Mouse (Mus musculus) c-Kit-positive CD71-negative TER-119-negative erythroid progenitor cells, embryonic 14.5 days (primary cell): ENCODE measurements around the gene Sumo1.
A peak's percentile ranks its signal among the peaks of the same experiment; 100 is the strongest.
"Not testable (repeated sequence)": the region's sequence is repeated elsewhere in the genome, so short reads cannot be mapped to it uniquely, and the experiment has no call there.

Source experiments
- DNase-seq: peaks from one replicate; pipeline ENCODE4 v3.0.0-alpha.2; 2013; ENCODE audit warnings: low read depth

Sumo1 gene

DNA sequence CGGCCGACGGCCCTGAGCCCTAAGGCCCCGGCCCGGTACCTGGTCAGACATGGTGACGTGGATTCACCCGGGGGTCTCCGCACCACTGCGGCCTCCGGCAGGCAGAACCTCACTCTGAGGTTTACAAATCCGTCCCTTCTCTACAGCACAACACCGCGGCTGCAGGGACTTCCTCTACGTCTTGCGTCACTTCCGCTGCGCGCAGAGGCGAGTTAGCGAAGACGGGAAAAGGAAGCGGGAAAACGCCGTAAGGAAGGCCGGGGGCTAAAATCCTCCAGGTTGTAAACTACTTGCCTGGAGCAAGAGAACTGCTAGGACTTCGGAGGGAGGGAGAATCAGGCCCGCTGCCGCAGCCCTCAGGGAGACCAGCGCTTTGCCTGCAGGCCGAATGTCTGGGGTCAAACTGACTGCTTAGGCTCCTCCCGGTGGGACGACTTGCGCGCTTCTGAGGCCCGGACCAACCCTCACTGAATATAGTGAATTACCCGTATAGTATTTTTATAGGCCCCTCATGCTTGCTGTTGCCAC, at the start of gene Sumo1:
TSS of gene Sumo1 (minus strand) at position 194 of the 528 bp plus-strand sequence.
- DNase-seq: peak; percentile 90

DNA sequence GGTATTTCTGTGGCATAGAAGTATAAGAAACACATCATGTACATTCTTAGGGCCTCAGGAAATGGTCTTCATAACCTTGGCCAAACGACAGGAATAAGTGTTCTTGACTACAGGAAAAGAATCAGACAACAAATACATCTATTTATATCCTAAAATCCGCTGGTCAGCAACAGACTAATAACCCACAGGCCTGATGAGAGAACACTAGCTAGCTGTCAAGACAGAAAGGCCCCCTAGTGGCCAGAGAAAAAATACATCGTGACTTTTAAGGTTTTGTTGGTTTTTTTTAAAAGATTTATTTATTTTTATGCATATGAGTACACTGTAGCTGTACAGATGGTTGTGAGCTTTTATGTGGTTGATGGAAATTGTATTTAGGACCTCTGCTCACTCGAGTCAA, 49.3 kb upstream of the Sumo1 start:
- peak; percentile 38 for DNase-seq

DNA sequence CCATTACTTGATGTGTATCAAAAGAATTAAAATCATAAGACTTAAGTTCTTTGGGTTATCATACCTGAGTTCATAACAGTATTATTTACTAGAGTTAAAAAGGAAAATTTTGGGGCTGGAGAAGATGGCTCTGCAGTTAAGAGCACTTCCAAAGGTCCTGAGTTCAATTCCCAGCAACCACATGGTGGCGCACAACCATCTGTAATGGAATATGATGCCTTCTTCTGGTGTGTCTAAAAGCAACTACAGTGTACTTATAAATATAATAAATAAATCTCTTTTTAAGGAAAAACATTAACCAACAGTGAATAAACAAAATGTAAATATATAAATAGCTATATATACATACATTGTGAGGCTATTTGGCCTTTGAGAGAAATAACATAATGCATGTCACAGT, 31.1 kb upstream of the Sumo1 start:
- no peak for DNase-seq

DNA sequence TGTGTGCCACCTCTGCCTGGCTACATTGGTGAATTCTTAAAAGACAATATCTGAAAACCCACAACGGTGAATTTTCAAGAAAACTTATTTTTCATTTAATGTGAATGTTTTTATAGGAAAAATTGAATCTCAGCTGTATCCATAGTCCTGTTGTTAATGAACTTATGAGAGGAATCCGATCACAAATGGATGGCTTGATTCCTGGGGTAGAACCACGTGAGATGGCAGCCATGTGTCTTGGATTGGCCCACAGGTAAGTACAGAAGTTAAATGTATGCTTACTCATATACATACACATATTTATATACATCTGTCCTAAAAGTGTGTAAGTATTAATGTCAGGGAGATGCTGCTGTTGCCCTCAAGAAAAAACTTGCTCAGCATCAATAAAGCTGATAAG, 27.6 kb upstream of the Sumo1 start:
- DNase-seq: no peak

DNA sequence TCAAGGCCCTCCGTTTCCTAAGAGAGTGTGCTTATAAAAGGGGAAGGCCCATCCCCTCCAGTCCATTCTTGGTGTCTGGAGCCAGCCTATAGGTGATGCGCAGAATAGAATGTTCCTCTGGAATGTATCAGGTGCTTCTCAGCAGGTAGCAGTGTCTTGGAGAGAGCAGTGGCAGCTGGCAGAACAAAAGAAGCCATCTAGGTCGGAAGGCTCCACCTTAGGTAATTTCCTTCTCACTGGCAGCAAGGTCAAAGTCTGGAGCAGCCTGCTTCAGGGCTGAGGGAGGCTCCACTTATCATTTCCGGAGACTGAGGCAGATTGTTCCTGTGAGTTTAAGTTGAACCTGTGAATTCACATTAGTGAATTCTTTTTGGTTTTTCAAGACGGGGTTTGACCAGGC, 27.1 kb upstream of the Sumo1 start:
- no peak for DNase-seq

DNA sequence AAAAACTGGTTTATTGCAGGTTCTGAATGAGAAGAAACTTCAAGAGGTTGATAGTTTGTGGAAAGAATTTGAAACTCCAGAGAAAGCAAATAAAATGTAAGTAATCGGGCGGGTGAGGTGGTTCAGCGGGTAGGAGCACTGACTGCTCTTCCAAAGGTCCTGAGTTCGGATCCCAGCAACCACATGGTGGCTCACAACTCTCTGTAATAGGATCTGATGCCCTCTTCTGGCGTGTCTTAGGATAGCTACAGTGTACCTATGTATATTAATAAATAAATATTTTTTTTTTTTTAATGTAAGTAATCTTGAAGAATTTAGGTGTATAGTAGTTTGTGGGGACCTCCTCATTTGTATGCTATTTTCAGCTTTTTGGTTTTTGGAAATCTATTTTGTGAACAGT, 19.8 kb upstream of the Sumo1 start:
- no peak for DNase-seq

DNA sequence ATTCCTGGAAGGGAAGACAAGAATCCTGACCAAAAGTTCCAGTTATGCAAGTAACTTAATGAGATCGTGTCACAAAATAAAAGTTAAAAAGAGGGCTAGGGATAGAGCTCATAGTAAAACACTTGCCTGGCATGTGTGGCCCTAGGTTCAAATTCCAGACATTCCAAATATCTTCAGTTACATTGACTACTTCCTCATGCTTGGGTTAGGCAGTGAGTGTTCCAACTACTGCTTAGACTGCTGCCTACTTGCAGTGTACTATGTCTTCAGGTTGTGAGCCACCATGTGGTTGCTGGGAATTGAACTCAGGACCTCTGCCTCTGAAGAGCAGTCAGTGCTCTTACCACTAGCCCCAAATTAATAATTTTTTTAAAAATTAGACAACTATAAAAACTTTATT, 16.9 kb upstream of the Sumo1 start:
- DNase-seq: no peak

DNA sequence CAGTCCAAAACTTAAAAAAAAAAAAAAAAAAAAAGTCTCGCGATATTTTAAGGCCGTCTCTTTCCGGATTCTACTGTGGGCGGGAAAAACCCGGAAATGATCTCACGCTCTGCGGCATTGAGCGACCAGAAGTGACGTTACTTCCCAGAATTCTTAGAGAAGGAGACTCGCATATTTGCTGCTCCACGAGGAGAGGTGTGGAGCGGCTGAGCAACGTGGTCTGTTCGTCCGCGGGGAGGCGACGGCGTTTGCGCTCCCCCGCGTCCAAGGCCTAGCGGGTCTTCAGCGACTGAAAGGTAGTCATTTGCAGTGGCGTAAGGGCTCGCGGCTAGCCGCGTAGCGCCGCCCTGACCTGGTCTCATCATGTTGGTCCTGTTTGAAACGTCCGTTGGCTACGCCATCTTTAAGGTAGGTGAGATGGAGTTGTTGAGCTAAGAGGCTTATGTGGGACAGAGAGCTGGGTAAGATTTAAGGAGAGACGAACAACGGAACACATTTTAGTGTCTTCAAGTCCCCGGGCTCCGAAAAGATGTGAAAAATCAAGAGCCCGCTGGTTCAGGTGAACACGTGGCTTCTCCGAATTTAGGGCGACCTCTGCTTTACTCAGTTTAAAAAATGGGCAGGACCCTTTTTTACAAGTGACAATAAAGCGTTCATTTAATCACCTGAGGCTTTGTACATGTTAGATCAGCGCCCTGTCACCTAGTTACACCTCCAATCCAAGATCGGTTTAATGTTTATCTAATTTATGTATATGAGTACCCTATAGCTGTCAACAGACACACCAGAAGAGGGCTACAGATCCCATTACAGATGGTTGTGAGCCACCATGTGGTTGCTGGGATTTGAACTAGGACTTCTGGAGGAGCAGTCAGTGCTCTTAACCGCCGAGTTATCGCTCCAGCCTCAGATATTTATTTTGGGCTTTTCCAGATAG, 14.5 kb upstream of the Sumo1 start, which contains the start of gene Nop58:
TSS of gene Nop58 (plus strand) at position 153 of the 937 bp plus-strand sequence.
- peak; percentile 91 for DNase-seq

DNA sequence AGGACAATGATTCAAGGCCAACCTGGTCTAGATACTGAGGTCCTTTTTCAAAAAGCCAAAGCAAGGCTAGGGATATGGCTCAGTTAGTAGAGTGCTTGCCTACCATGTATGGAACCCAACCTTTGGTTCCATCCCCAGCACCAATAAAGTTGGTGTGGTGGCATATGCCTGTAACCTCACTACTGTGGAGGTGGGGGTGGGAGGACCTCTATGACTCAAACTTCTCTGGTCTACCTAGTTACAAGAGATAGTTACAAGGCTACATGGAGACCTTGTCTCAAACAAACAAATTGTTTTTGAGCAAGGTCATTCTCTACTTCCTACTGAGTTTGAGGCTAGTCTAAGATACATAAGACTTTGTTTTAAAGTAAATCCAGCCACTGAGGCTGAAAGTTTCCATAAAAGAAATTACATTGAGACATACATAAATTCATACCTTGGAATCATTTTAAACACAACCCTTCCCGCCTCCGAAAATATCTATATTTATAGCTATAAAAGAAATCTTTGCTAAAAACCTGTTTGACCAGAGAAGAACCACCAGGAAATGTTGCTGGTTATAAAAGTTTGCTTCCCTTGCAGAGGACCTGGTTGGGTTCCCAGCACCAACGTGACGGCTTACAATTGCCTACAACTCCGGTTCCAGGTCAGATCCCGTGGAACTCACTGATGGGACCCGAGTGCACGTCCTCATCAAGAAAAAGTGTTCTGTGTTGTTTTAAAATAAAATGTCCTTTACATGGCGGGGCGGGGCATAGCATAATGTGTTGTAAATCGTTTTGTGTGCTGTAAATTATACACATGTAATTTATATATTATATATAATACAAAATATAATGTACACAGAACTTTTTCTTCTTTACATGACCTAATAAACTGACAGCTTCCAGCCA, 13.5 kb upstream of the Sumo1 start:
- DNase-seq: peak; percentile 23

DNA sequence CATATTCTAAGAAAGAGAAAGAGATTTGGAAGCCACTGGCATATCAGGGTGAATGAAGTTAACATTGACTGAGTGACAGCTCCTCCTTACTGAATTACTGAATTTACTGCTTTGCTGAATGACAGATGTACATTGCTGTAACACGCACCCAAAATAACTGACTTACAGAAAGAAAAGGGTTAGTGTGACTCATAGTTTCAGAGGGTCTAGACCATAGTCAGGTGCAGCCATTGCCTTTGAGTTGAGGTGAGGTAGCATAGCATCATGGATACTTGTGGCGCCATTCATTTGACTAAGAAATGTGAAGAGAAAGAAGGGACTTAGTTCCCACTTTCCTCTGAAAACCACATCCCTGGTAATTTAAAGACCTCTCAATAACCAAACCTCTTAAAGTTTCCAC, 3.0 kb upstream of the Sumo1 start:
- no peak for DNase-seq

DNA sequence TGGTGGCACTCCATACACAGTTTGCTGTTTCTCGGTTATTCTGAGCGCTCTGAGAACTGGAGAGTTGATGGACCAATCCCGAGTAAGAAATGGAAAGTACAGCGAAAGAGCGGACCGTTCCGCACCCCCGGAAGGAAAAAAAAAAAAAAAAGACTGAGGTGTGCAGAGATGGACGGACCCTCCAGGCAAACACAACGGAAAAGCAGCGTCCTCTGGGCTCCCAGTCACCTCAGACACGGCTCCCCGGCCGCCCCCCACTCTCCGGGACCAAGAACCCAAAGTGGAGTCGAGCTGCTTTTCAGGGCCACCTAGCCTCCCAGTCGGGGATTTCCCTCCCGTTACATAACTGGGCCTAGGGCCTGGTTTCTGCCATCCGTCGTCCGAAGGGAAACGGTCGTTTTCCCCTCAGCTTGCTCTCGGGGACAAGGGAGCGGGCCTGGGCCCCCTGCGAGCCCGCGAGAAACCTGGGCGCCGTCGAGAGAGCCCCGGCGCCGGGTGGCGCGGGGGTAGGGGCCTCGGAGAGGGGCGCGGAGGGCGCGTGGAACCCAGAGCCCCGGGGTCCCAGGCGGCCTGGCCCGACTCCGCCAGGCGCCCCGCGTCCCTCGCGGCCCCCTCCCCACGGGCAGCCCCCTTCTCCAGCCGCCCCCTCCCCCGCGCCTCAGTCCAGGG, 538 bp downstream of the Sumo1 start:
- DNase-seq: peak; percentile 26

DNA sequence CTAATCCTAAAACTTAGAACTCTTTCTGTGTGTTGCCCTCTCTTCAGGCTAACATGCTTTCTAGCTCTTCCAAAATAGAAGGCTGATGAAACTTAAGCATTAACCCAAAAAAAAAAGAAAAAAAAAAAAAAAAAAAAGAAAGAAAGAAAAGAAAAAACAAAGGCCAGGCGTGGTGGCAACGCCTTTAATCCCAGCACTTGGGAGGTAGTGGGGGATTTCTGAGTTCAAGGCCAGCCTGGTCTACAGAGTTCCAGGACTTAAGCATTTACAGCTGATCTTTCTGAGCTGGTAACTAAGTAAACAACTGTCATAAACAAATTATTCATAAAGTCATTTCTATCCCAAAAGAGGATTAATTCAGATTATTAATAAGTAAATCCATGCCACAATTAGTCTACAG, 1.8 kb downstream of the Sumo1 start:
- no peak for DNase-seq

DNA sequence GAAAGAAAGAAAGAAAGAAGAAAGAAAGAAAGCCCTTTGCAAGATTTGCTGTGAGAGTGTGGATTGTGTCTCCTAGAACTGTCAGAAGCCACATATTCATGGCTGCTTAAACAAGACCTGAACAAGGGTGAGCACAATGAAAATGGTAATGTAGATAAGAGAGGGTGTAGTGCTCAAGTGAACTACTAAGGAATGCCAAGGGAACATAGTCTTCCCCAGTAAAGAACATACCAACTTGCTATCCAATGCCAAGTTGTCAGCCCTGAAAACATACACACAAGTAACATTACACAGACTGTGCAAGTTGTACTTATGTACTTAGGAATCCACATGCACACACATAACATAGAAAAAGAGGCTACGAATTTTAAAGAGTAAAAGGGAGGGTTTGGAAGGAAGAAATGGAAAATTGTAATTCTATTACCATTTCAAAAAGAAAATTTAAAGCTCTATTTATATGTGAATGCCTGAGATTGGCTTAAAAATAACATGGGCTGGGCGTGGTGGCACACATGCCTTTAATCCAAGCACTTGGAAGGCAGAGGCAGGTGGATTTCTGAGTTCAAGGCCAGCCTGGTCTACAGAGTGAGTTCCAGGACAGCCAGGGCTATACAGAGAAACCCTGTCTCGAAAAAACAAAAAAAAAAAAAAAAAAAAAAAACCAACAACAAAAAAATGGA, 7.0 kb downstream of the Sumo1 start:
- DNase-seq: no peak

DNA sequence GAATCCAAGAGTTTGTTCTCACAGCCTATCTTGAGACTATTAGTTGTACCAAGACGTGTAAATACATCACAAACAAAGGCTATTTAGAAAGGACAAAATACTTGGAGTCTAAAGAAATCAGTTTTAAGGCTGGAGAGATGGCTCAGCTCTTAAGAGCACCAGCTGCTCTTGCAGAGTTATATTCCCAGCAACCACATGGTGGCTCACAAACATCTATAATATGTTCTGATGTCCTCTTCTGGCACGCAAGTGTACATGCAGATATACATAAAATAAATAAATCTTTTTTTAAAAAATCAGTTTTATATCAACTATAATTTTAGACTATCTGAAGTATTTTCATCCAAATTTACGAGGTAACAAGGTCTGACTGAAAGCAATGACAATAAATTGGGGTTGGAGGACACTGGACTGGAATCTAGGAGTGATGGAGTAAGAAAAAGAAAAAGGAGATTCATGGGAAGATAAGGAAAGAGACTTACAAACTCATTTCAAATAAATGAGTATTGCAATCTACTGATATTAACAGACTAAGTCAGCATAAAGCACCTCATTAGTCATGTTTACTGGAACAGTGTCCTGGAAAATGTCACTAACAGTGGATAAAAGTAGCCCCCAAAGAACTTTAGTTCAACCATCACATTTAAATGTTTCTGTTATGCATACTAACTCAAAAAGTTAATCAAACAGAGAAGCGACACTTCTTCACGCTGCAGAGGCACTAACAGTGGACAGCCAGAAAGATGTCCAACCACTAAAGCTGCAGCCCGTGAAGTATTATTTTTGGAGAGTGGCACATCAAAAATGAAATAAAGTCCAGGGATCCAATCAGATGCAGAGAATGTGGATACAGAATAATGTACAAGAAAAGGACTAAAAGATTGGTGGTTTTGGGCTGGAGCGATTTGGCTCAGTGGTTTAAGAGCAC, 14.1 kb downstream of the Sumo1 start:
- no peak for DNase-seq

DNA sequence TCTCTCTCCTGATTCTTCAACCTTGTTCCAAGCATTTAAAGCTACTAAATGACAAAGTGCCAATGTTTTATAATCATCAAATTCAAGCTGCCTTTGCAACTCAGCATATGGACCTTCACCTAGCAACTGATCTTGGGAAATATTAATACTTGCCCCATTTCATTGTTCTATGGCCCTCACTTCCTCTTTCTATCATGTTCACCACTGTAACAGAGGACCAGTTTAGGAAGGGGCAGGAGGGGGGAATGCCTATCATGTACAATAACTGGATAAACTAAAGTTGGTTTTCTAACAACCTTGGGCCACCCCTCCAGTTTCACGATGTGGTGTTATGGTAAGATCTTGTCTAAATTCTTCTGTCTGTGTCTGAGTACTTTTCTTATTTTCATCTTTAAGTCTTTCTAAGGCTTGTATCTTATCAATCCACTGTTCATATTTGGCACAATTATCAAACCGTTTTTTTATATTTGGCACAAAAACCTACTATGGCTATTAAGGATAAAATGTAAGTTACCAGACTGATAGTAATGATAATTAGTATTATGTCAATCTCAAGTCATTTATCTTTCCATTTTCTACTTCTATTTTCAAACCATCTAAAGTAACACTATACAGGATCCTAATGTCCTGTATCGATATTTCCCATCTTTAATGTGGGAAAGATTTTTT, 17.3 kb downstream of the Sumo1 start:
- DNase-seq: no peak

DNA sequence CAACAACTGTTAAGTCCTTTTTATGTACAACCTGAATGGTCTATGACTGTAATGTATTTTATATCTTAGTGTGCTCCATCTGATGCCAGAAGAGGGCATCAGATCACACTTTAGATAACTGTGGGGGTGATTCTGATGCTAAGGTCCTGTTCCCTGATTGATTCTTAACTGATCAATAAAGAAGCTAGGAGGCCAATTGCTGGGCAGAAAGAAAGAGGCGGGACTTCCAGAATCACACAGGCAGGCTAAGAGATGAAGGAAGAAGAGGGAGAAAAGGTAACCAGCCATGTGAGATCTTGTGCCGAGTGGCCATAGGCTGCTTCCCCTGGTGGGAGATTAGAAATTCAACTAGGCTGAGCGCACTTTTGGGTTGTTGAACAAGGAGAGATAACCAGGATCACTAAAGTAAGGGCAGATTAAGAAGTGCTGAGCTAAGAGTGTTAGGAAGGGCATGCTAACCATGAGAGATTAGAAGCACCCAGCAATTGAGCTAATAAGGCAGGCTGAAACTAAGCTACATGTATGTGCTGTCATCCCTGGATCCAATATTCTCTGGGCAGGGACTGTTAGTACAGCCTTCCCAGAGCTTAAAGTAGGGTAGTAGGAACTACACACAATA, 19.3 kb downstream of the Sumo1 start:
- DNase-seq: no peak

DNA sequence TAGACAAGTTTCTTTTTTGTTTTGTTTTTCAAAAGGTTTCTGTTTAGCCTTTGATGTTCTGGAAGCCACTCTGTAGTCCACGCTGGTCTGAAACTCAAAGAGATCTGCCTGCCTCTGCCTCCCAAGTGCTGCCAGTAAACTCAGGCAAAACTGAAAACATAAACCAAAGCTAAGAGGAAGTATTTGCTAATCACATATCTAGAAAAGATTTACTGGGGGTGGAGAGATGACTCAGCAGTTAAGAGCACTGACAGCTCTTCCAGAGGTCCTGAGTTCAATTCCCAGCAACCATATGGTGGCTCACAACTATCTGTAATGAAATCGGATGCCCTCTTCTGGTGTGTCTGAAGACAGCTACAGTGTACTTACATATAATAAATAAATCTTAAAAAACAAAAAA, 24.1 kb downstream of the Sumo1 start:
- DNase-seq: not testable (repeated sequence)

DNA sequence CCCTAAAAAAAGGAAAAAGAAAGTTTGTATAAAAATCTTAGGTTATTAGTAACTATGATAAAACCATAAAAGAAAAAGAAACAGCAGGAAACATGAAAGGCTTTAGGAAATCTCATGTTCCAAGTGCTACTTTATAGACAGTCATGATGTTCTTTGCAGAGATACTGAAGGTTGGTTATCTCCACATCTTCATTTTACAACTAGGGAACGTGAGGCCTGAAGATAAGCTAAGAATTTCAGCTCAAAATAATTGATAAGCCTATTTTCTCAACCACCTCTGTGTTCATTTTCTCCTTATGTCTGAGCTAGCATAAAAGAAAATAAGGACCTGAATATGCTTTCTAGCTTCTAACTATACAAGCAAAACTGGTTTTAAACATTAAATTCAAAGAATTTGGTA, 28.1 kb downstream of the Sumo1 start:
- no peak for DNase-seq

DNA sequence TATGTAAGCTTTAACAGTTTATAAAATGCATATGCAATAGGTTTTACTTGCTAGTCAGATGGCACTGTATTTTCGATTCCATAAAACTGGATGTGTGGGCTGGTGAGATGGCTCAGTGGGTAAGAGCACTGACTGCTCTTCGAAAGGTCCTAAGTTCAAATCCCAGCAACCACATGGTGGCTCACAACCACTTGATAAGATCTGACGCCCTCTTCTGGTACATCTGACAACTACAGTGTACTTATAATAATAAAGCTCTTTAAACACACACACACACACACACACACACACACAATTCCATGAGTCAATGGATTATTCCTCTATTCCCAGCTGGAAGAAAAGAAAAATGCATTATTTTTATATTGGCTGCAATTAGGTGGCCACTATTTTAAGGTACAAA, 32.3 kb downstream of the Sumo1 start:
- DNase-seq: no peak
